Mouse (Mus musculus) CH12.LX (cell line): ENCODE results near the gene Cnn2. TPM values are rescaled to one million over a fixed set of nuclear protein-coding genes. Genes with fewer than 3 reads are reported as not detected.

Experiments used
- DNase-seq: peaks from one replicate; pipeline ENCODE4 v3.0.0-alpha.2; 2013; ENCODE audit errors: extremely low read depth
- H3K27ac ChIP-seq: 2 replicates; pipeline ENCODE4 v1.5.1; 2012; ENCODE audit warnings: low read depth, mild to moderate bottlenecking, control low read depth, moderate library complexity; ENCODE audit not compliant: insufficient read depth
- H3K27me3 ChIP-seq: replicated peaks from 2 replicates; pipeline ENCODE3; 2012; ENCODE audit warnings: inconsistent platforms
- H3K36me3 ChIP-seq, 2 experiments: replicated peaks in 1 of 2; 2 replicates each; pipeline versions ENCODE3 to v1.6.1; 2012; ENCODE audit warnings: inconsistent platforms in 1 of 2, low read length in 1 of 2, mild to moderate bottlenecking in 1 of 2, mixed read lengths in 1 of 2, moderate library complexity in 1 of 2; ENCODE audit not compliant: control insufficient read depth in 1 of 2, insufficient read depth in 1 of 2
- H3K4me1 ChIP-seq, 2 experiments: 2 replicates each; pipeline ENCODE4 v1.6.1; 2012; ENCODE audit warnings: inconsistent platforms in 1 of 2, moderate library complexity in 1 of 2; ENCODE audit not compliant: insufficient read depth in 2 of 2, control insufficient read depth in 1 of 2
- H3K4me2 ChIP-seq: 2 replicates; pipeline ENCODE4 v1.6.1; 2012; ENCODE audit warnings: low read depth, mild to moderate bottlenecking, control low read depth; ENCODE audit not compliant: poor library complexity, insufficient read depth, severe bottlenecking
- H3K4me3 ChIP-seq, 3 experiments: fragments of 150-350 bp in 1 of 3; sonication (generic) in 1 of 3; replicated peaks in 1 of 3; 2 replicates each; pipeline versions ENCODE3 to v1.5.1; 2011 to 2012; ENCODE audit warnings: low read depth in 2 of 3, low read length in 2 of 3, mild to moderate bottlenecking in 2 of 3, moderate library complexity in 2 of 3, control low read depth in 1 of 3, improper control_type of control experiment in 1 of 3, inconsistent platforms in 1 of 3, mixed read lengths in 1 of 3; ENCODE audit not compliant: poor library complexity in 1 of 3
- H3K79me2 ChIP-seq: replicated peaks from 2 replicates; pipeline ENCODE4 v1.6.1; 2012; ENCODE audit warnings: mild to moderate bottlenecking, moderate library complexity; ENCODE audit not compliant: control insufficient read depth, poor library complexity, insufficient read depth, severe bottlenecking; ENCODE audit errors: extremely low read depth
- H3K9ac ChIP-seq: 2 replicates; pipeline ENCODE4 v1.6.1; 2012; ENCODE audit warnings: low read depth, mild to moderate bottlenecking, control low read depth, moderate library complexity; ENCODE audit not compliant: insufficient read depth
- H3K9me3 ChIP-seq: replicated peaks from 2 replicates; pipeline ENCODE3; 2012; ENCODE audit warnings: low read length, inconsistent platforms, mixed read lengths
- CHD1 ChIP-seq: IDR thresholded peaks from 2 replicates; pipeline ENCODE4 v1.6.1; 2012; ENCODE audit warnings: low read depth, low read length, improper control_type of control experiment, inconsistent platforms
- CHD2 ChIP-seq: IDR thresholded peaks from 2 replicates; pipeline ENCODE4 v1.6.1; 2011; ENCODE audit warnings: low read length, improper control_type of control experiment
- CTCF ChIP-seq, 2 experiments: IDR thresholded peaks in 1 of 2; conservative IDR thresholded peaks in 1 of 2; 2 replicates each; pipeline ENCODE4 v1.5.1; 2011 to 2012; ENCODE audit warnings: low read depth in 2 of 2, low read length in 2 of 2, improper control_type of control experiment in 1 of 2, inconsistent platforms in 1 of 2, mild to moderate bottlenecking in 1 of 2, moderate library complexity in 1 of 2
- ETS1 ChIP-seq: conservative IDR thresholded peaks from 2 replicates; pipeline ENCODE4 v1.6.1; 2012; ENCODE audit warnings: low read depth, mild to moderate bottlenecking, inconsistent platforms, low read length, improper control_type of control experiment, moderate library complexity
- GABPA ChIP-seq: IDR thresholded peaks from 2 replicates; pipeline ENCODE4 v1.6.1; 2012; ENCODE audit warnings: low read depth, low read length, improper control_type of control experiment, inconsistent platforms; ENCODE audit not compliant: insufficient replicate concordance
- HCFC1 ChIP-seq: IDR thresholded peaks from 2 replicates; pipeline ENCODE4 v1.6.1; 2012; ENCODE audit warnings: low read depth, mild to moderate bottlenecking, inconsistent platforms, low read length, improper control_type of control experiment
- IRF4 ChIP-seq: IDR thresholded peaks from 2 replicates; pipeline ENCODE4 v1.6.1; 2014; ENCODE audit warnings: low read depth, mild to moderate bottlenecking, inconsistent platforms, low read length, improper control_type of control experiment
- JUN ChIP-seq: IDR thresholded peaks from 2 replicates; pipeline ENCODE4 v1.6.1; 2011; ENCODE audit warnings: low read depth, mild to moderate bottlenecking, low read length, improper control_type of control experiment, moderate library complexity; ENCODE audit not compliant: insufficient read depth
- MAFK ChIP-seq: IDR thresholded peaks from 2 replicates; pipeline ENCODE4 v1.6.1; 2011; ENCODE audit warnings: low read length, improper control_type of control experiment; ENCODE audit not compliant: insufficient replicate concordance
- MAX ChIP-seq: IDR thresholded peaks from 2 replicates; pipeline ENCODE4 v1.6.1; 2011; ENCODE audit warnings: low read length, improper control_type of control experiment
- MAZ ChIP-seq: IDR thresholded peaks from 2 replicates; pipeline ENCODE4 v1.6.1; 2012; ENCODE audit warnings: low read depth, mild to moderate bottlenecking, inconsistent platforms, low read length, improper control_type of control experiment, moderate library complexity
- NELFE ChIP-seq: IDR thresholded peaks from 2 replicates; pipeline ENCODE4 v1.6.1; 2011; ENCODE audit warnings: low read depth, low read length, improper control_type of control experiment
- NRF1 ChIP-seq: IDR thresholded peaks from 2 replicates; pipeline ENCODE4 v1.6.1; 2014; ENCODE audit warnings: low read depth, mild to moderate bottlenecking, inconsistent platforms, low read length, improper control_type of control experiment, moderate library complexity
- PAX5 ChIP-seq: IDR thresholded peaks from 2 replicates; pipeline ENCODE4 v1.6.1; 2012; ENCODE audit warnings: low read length, inconsistent platforms, mixed read lengths
- TBP ChIP-seq: conservative IDR thresholded peaks from 2 replicates; pipeline ENCODE4 v1.6.1; 2011; ENCODE audit warnings: low read depth, low read length, improper control_type of control experiment
- TCF12 ChIP-seq: IDR thresholded peaks from 2 replicates; pipeline ENCODE4 v1.6.1; 2014; ENCODE audit warnings: low read depth, mild to moderate bottlenecking, inconsistent platforms, low read length, improper control_type of control experiment
- UBTF ChIP-seq: IDR thresholded peaks from 2 replicates; pipeline ENCODE4 v1.6.1; 2012; ENCODE audit warnings: low read depth, mild to moderate bottlenecking, inconsistent platforms, low read length, improper control_type of control experiment, moderate library complexity
- USF2 ChIP-seq: conservative IDR thresholded peaks from 2 replicates; pipeline ENCODE4 v1.6.1; 2011; ENCODE audit warnings: low read depth, low read length, improper control_type of control experiment
- ZC3H11A ChIP-seq: IDR thresholded peaks from 2 replicates; pipeline ENCODE4 v1.6.1; 2012; ENCODE audit warnings: low read depth, mild to moderate bottlenecking, inconsistent platforms, low read length, improper control_type of control experiment
- ZMIZ1 ChIP-seq: IDR thresholded peaks from 2 replicates; pipeline ENCODE4 v1.6.1; 2012; ENCODE audit warnings: low read depth, mild to moderate bottlenecking, inconsistent platforms, low read length, improper control_type of control experiment
- ZNF384 ChIP-seq: IDR thresholded peaks from 2 replicates; pipeline ENCODE4 v1.6.1; 2012; ENCODE audit warnings: low read depth, low read length, improper control_type of control experiment, inconsistent platforms
- dilution Hi-C: fragments of 300-500 bp; cut with MboI; formaldehyde crosslinking; loops from 2 replicates; pipeline ENCODE4 v1.14.3; 2020; ENCODE audit warnings: low sequenced_read_pairs; ENCODE audit not compliant: extremely low pct_unique_long_range_greater_than_20kb, extremely low pct_ligation_motif_present
- in situ Hi-C: fragments of 300-500 bp; cut with MboI; formaldehyde crosslinking; loops from 3 replicates; pipeline ENCODE4 v1.14.3; 2019; ENCODE audit warnings: low sequenced_read_pairs, low pct_ligation_motif_present, low pct_unique_long_range_greater_than_20kb, mixed read lengths
- polyA plus RNA-seq: library from polyadenylated mRNA; unstranded; fragments of >175 nt; gene quantifications from 2 replicates; pipeline ENCODE4 v1.2.1, GENCODE M21; 2012; ENCODE audit warnings: low read depth; ENCODE audit not compliant: insufficient read length
- total RNA-seq, 2 experiments: library from RNA; depleted of rRNA; stranded (reverse); fragments of 300-350 nt in 1 of 2; fragments of >200 nt in 1 of 2; gene quantifications; 2 replicates each; pipeline ENCODE4 v1.2.3; 2012 to 2014

The Cnn2 gene
- total and polyA plus RNA-seq, 3 experiments, result 26.9 to 62.7 (median 49.0) TPM

GRCm38 (mm10) chr10:80020191-80020590, 31.8 kb downstream of the Cnn2 start:
- in situ Hi-C loops, result no loop called here
- no peak overlapping the region for H3K4me3 ChIP-seq

GRCm38 (mm10) chr10:80020603-80021319, 32.4 kb downstream of the Cnn2 start:
- Histone ChIP-seq H3K4me2 (no peak overlapping the region), H3K9ac (no peak overlapping the region), H3K36me3 (peaks cover 33 to 61% of the 10 kb centered on the region in 2 experiments), H3K79me2 (peaks cover 8% of the 10 kb centered on the region), H3K27me3 (no peaks in the 10 kb centered on the region), H3K4me1 (peaks cover 33 to 52% of the 10 kb centered on the region in 2 experiments), H3K4me3 (no peak overlapping the region), H3K27ac (no peak overlapping the region), H3K9me3 (no peaks in the 10 kb centered on the region)
- dilution Hi-C loops, result no loop called here
- TF ChIP-seq UBTF (no peak), CTCF (conservative IDR thresholded peaks at IDR 0.05 in 1 of 2, IDR thresholded peaks at IDR 0.05 in 1 of 2; ENCODE audit: low read depth in 2 of 2, low read length in 2 of 2) (peak in 1 of 2 experiments; percentile 9; a peak in 1 of 4 replicates)
- in situ Hi-C loops, result no loop called here
- DNase-seq, result no peak

More at GRCm38 (mm10) chr10:80020191-80020590, 31.8 kb downstream of the Cnn2 start:
- TF ChIP-seq MAFK (no peak), MAX (no peak), CHD2 (no peak), HCFC1 (no peak), NELFE (no peak), UBTF (no peak), TCF12 (no peak), ETS1 (no peak), TBP (no peak), USF2 (no peak), IRF4 (no peak), ZNF384 (no peak), ZC3H11A (no peak), CHD1 (no peak), ZMIZ1 (no peak), GABPA (no peak), MAZ (no peak), NRF1 (no peak), JUN (no peak), PAX5 (no peak)
- dilution Hi-C loops, result no loop called here
- no peak for DNase-seq
- Histone ChIP-seq H3K36me3 (peaks cover 31 to 61% of the 10 kb centered on the region in 2 experiments), H3K27ac (no peak overlapping the region), H3K4me2 (no peak overlapping the region), H3K9me3 (no peaks in the 10 kb centered on the region), H3K79me2 (peaks cover 8% of the 10 kb centered on the region), H3K4me1 (peaks cover 27 to 51% of the 10 kb centered on the region in 2 experiments), H3K27me3 (no peaks in the 10 kb centered on the region), H3K9ac (no peak overlapping the region)
